9 mouse cellular contexts compared by ENCODE assay signal in genomic region chr9:47338221-47338620, GRCm38 (mm10).
DNase-seq lines count a peak whose midpoint lies in the region; ATAC-seq and TF ChIP-seq lines count a peak whose summit lies in the region.
"Had no signal": no experiment of that assay in that cellular context is flagged by ENCODE, and none has a peak within 500 bp of the region (broad histone marks: within the 10 kb centered on the region; RNA-seq: fewer than 3 reads in every experiment).

No protein-coding gene starts in this region.

- WGBS in bone marrow, adult 2 months, result 53% methylated on average over 4 of the region's 4 CpGs
- 72% methylated on average over 4 of the region's 4 CpGs for WGBS in kidney, embryonic 16.5 days

- intact Hi-C loops in left cerebral cortex, adult 2 months (cut with DNase I), result no loop called here
- intact Hi-C loops in left cerebral cortex, postnatal 10 days (cut with DNase I), result no loop called here

- no peaks in the 10 kb centered on the region for H3K27me3 ChIP-seq in kidney, embryonic 16.5 days (ENCODE audit: insufficient read depth, low read length)

- no peaks in the 10 kb centered on the region for H3K4me1 ChIP-seq in bone marrow, adult 2 months (ENCODE audit: control insufficient read depth, insufficient read depth, low read length)
- H3K4me1 ChIP-seq in kidney, embryonic 16.5 days (ENCODE audit: insufficient read depth, low read length), result 0 out of 2 replicates have a peak, but pooled peaks cover 4% of the 10 kb centered on the region
- H3K4me1 ChIP-seq: forebrain, embryonic 13.5 days had no signal

- H3K27ac ChIP-seq in left cerebral cortex, adult 2 months, result no peak overlapping the region
- no peak overlapping the region for H3K27ac ChIP-seq in bone marrow, adult 2 months (ENCODE audit: control insufficient read depth, insufficient read depth, low read depth, low read length, poor library complexity)
- no peak overlapping the region for H3K27ac ChIP-seq in kidney, embryonic 16.5 days (ENCODE audit: low read length)
- H3K27ac ChIP-seq: forebrain, embryonic 13.5 days had no signal

- no peak for TF ChIP-seq POLR2A in bone marrow, adult 2 months (IDR thresholded peaks at IDR 0.05; ENCODE audit: borderline replicate concordance, control insufficient read depth, low read depth, low read length)

- H3K4me3 ChIP-seq in left cerebral cortex, adult 2 months, result no peak overlapping the region
- no peak overlapping the region for H3K4me3 ChIP-seq in bone marrow, adult 2 months (replicated peaks; ENCODE audit: control insufficient read depth, low read depth, low read length)
- no peak overlapping the region for H3K4me3 ChIP-seq in kidney, embryonic 16.5 days (ENCODE audit: low read length)
- H3K4me3 ChIP-seq: forebrain, embryonic 13.5 days had no signal

- H3K4me2 ChIP-seq in kidney, embryonic 16.5 days (replicated peaks; ENCODE audit: low read depth, low read length), result no peak overlapping the region
- H3K4me2 ChIP-seq: forebrain, embryonic 13.5 days had no signal

- no peaks in the 10 kb centered on the region for H3K36me3 ChIP-seq in kidney, embryonic 16.5 days (ENCODE audit: insufficient read depth, low read length)

- TF ChIP-seq CTCF in left cerebral cortex, adult 2 months (IDR thresholded peaks at IDR 0.05), result peak; percentile 47
- 0 out of 2 replicates have a peak, but pooled peaks have one; percentile 6 for TF ChIP-seq CTCF in bone marrow, adult 2 months (IDR thresholded peaks at IDR 0.05; ENCODE audit: control insufficient read depth, insufficient read depth, low read length)

- no peaks in the 10 kb centered on the region for H3K9me3 ChIP-seq in kidney, embryonic 16.5 days (ENCODE audit: low read length)
- H3K9me3 ChIP-seq: forebrain, embryonic 13.5 days had no signal

- no peak for ATAC-seq in kidney, embryonic 16.5 days (ENCODE audit: low FRiP score, low TSS enrichment)
- ATAC-seq: forebrain, embryonic 13.5 days had no signal

- DNase-seq in cerebellum, adult 11 months, result peak; percentile 39
- no peak for DNase-seq in cerebellum, postnatal 4 days (ENCODE audit: low spot score in 2 of 2)
- no peak for DNase-seq in left cerebral cortex, adult 2 months (ENCODE audit: extremely low spot score in 1 of 2, low spot score in 2 of 2)
- no peak for DNase-seq in left cerebral cortex, postnatal 10 days (ENCODE audit: extremely low spot score in 1 of 2, low spot score in 2 of 2)
- DNase-seq in lung, postnatal 10 days, result peak; percentile 24
- no peak for DNase-seq in neural tube, embryonic 10.5 days (ENCODE audit: extremely low spot score, low spot score)

- H3K9ac ChIP-seq in kidney, embryonic 16.5 days (replicated peaks; ENCODE audit: low read length), result no peak overlapping the region
- H3K9ac ChIP-seq: forebrain, embryonic 13.5 days had no signal

Comparison
In these comparisons a context has a peak if more than half of its experiments do, and no peak if none do; other contexts are left out.
1. DNase-seq: peak in cerebellum, adult 11 months (single experiment) and lung, postnatal 10 days (single experiment); none in cerebellum, postnatal 4 days (0 of 2), left cerebral cortex, adult 2 months (0 of 2), left cerebral cortex, postnatal 10 days (0 of 2) and neural tube, embryonic 10.5 days (single experiment).